Mouse (Mus musculus): ENCODE results near the gene Loxl1.

Gene Loxl1

GRCm38 (mm10) chr9:58249592-58250192 is 63.3 kb downstream of the Loxl1 start, which contains the start of gene Pml:
Pml (minus strand) TSS chr9:58249786.
- no peak for DNase-seq (ENCODE audit: low read depth, low spot score)

GRCm38 (mm10) chr9:58248746-58249413 is 64.1 kb downstream of the Loxl1 start:
- DNase-seq (ENCODE audit: low read depth, low spot score): no peak

- no peak for DNase-seq (ENCODE audit: low read depth, low spot score)
Observed at GRCm38 (mm10) chr9:58247064-58247759, 65.8 kb downstream of the Loxl1 start.

GRCm38 (mm10) chr9:58246083-58246591 is 66.8 kb downstream of the Loxl1 start:
- no peak for DNase-seq (ENCODE audit: low read depth, low spot score)

GRCm38 (mm10) chr9:58243696-58244095 is 69.3 kb downstream of the Loxl1 start:
- no peak for DNase-seq (ENCODE audit: low read depth, low spot score)

- no peak for DNase-seq (ENCODE audit: low read depth, low spot score)
Observed at GRCm38 (mm10) chr9:58242696-58243095, 70.3 kb downstream of the Loxl1 start.

GRCm38 (mm10) chr9:58241780-58242485 is 71.1 kb downstream of the Loxl1 start:
- DNase-seq (ENCODE audit: low read depth, low spot score): no peak

Measured in brain, embryonic 18.5 days (tissue).